Mouse (Mus musculus) cerebellum, adult (tissue): ENCODE results near the gene Rtn2.

Source experiments
- ATAC-seq: cut with Nextera tagmentation; 2 replicates; pipeline ENCODE4 v1.9.2; 2017; ENCODE audit warnings: mild to moderate bottlenecking, moderate library complexity, mixed read lengths; ENCODE audit not compliant: insufficient number of reproducible peaks, low FRiP score, low TSS enrichment

Rtn2 gene

DNA sequence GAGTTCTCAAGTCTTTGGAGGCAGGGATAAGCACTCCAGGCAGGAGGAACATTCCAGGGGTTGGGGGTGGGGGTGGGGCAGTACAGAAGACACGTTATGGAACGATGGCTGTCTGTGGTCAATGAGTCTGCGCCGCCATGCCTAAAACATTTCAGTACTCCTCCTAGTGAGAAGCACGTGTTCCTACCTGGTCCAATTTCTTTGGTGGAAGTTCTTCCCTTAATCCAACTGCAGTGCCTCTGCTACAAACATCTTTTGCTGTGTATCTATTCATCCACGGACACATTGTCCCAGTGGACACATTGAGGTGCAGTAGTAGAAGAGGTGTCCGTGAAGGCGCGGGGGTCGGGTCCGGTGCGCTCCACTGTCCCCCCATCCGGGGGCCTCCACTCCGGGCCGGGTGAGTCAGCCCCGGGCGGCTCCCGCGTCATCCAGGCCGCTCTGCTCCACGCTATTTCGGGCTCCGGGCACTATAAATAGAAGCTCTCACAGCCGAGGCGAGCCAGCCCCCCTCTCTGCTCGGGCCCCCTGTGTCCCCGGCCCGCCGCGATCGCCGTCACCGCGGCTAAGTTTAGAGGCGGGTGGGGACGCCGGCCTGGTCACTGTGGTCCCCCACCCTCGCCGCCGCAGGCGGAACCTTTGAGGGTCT is 59.5 kb downstream of the Rtn2 start:
- no peak for ATAC-seq

DNA sequence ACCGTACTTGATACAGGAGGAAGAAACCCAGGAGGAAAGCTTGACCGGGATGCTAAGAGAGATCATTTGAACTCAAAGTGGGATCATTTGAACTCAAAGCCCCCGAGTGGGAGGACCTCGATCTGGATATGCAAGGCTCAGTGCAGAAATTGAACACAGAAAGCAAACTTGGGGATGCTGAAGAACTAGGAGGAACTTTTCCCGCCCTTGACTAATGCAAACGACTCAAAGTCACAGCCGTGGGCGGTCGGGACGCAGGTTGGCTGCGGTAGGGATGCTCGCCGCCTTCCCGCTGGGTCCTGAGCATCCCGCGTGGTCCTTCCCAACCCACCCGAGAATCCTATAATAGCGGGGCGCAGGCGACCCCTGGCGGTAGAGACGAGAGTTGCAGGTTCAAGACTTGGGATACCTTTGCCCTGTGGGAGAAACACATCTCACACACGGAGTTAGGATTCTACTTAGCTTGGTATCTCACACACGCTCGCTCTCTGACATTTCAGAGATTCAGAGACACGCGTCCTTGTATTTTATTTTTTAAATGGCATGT is 60.1 kb downstream of the Rtn2 start:
- no peak for ATAC-seq

DNA sequence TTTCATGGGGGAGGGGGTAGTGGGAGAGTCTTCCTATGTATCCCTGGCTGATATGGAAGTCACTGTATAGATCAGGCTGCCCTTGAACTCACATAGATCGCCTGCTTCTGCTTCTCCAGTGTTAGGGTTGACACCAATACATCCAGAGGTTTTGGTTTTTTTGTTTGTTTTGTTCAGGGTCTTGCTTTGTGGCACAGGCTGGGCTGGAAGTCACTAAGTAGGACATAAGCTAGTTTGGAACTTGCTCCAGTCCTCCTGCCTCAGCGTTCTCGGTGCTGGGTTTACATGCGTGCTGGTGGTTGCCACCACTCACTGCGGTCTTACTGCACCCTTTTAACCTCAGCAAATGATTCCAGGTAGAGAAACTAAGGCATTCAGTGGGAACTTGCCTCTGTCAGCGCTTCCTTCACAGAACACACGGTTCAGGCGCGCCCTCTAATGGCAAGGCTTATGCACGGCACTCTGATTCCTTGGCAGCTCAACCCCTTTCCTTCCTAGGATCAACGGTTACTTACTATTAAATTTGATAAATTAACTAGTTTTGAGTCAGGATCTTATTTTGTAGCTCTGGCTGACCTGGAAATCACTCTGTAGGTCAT is 60.9 kb downstream of the Rtn2 start:
- ATAC-seq: no peak

DNA sequence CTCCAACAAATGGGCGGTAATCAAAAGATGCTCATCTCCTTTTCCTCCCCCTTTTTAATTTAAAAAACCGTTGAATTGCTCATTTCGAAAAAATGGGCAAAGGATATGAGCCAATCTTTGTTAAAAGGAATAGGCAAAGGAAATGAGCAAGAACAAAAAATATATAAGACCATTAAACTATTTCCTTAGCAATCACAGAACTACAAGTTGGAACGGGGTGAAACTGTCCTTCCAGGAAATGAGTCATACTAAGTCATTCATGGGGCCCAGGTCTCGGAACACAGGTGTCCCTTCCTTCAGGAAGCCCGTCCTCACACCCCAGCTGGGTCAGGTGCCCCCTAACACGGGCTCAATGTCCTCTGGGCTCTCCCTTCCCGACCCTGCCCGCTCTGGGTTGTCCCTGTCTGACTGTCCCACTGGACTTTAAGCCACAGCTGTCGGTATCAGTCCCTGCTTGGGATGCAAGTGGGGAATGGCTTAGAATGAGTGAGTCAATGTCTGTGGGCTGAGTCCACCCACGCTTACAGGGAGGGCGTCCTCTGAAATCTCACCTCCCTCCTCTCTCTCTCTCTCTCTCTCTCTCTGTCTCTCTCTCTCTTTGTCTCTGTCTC is 61.9 kb downstream of the Rtn2 start, which contains the start of gene Ercc1:
TSS of gene Ercc1 (plus strand) at position 542 of the 611 bp plus-strand sequence.
- ATAC-seq: no peak

DNA sequence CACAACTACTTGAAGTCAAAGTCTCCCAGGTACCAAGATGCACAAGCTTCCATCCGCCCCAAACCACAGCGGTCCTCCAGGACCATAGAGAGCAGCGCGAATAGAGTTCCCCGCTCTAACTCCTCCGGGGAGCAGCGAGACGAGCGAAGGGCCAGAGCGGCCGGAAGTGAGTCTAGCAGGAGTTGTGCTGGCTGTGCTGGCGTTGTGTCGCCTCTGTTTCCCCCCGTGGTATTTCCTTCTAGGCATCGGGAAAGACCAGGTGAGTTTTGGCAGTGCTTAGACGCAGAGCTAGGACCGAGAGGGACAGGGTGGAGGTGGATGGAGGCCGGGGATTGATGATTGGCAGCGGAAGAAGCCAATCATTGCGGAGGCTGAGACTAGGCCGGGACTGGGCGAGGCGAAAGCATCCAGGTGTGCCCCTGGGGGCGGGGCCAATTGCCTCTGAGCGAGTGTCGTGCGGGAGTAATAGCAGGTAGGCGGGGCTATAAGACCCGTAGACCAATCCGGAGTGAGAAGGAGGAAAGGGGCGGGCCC is 62.6 kb downstream of the Rtn2 start:
- ATAC-seq: peak; percentile 81
